In genomic region chr3:28726356-28726755, GRCm38 (mm10) we compare ENCODE assay signal across 21 mouse cellular contexts. TPM values are rescaled to one million over a fixed set of nuclear protein-coding genes. Genes with fewer than 3 reads are reported as not detected.
"Had no signal": no experiment of that assay in that cellular context is flagged by ENCODE, and none has a peak within 500 bp of the region (broad histone marks: within the 10 kb centered on the region; RNA-seq: fewer than 3 reads in every experiment).

No protein-coding gene starts in this region.

- ATAC-seq: lung, postnatal 0 days had no signal

- H3K4me2 ChIP-seq: liver, embryonic 15.5 days; lung, embryonic 15.5 days; midbrain, embryonic 12.5 days; neural tube, embryonic 12.5 days; stomach, embryonic 15.5 days had no signal

- H3K4me1 ChIP-seq: megakaryocyte, embryonic 14.5 days; midbrain, embryonic 12.5 days; neural tube, embryonic 12.5 days; stomach, embryonic 15.5 days had no signal

- H3K27me3 ChIP-seq: liver, embryonic 15.5 days; lung, embryonic 15.5 days; midbrain, embryonic 12.5 days; neural tube, embryonic 12.5 days; stomach, embryonic 15.5 days had no signal

- H3K9ac ChIP-seq: liver, embryonic 15.5 days; lung, embryonic 15.5 days; midbrain, embryonic 12.5 days; neural tube, embryonic 12.5 days; stomach, embryonic 15.5 days had no signal

- H3K9me3 ChIP-seq: liver, embryonic 15.5 days; lung, embryonic 15.5 days; megakaryocyte, embryonic 14.5 days; midbrain, embryonic 12.5 days; neural tube, embryonic 12.5 days; stomach, embryonic 15.5 days had no signal

- H3K27ac ChIP-seq: liver, embryonic 15.5 days; lung, embryonic 15.5 days; macrophage; midbrain, embryonic 12.5 days; neural tube, embryonic 12.5 days; stomach, embryonic 15.5 days; stomach, postnatal 0 days had no signal

- H3K4me3 ChIP-seq: liver, embryonic 15.5 days; lung, embryonic 15.5 days; megakaryocyte, embryonic 14.5 days; midbrain, embryonic 12.5 days; neural tube, embryonic 12.5 days; stomach, embryonic 15.5 days had no signal

- DNase-seq: lung, adult 2 months; lung, postnatal 14 days; lung, postnatal 36 days; midbrain, embryonic 14.5 days; right cerebral cortex, postnatal 14 days; thymus, adult 2 months; thymus, postnatal 25 days; thymus, postnatal 4 days had no signal

- H3K36me3 ChIP-seq: lung, embryonic 15.5 days; midbrain, embryonic 12.5 days; neural tube, embryonic 12.5 days; stomach, embryonic 15.5 days had no signal

RNA-seq across cellular contexts. Expression of gene Slc2a2, which starts 28.7 kb away (rescaled TPM):
- total RNA-seq: megakaryocyte progenitor cell, adult 5-6 weeks; midbrain, postnatal 0 days; monocyte, adult 5-6 weeks; neutrophil, adult 5-6 weeks had no signal
- polyA plus RNA-seq: macrophage; midbrain, embryonic 14.5 days; midbrain, postnatal 0 days had no signal
